Mouse (Mus musculus) liver, adult 2 months (tissue): Measurements from ENCODE around the gene Rab3ip.

Experiments
- CTCF ChIP-seq: fragments of 200-500 bp; IDR thresholded peaks from 2 replicates; pipeline ENCODE4 v1.5.1; 2011; ENCODE audit warnings: low read depth, low read length, control low read depth
- POLR2A ChIP-seq: fragments of 200-500 bp; IDR thresholded peaks from 2 replicates; pipeline ENCODE4 v1.6.1; 2011; ENCODE audit warnings: low read length, control low read depth; ENCODE audit not compliant: insufficient read depth; ENCODE audit errors: extremely low read depth

DNA sequence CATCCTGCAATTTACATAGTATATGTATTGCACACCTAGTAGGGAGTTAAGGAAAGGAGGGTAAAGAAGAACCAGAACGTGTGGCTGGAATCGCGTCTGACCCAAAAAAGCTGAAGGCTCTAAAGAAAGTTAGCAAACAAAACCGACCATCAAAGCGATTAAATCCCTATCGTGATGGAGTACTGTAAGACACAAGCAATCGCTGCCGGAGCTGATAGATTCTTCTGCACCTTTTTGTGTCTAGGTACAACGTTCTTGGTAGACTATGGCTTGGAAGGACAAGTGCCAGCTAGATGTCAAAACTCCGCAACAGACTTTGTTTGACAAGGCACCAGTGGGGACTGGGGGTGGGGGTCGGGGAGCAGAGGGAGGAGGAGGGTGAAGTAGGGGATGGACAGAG lies 13.5 kb upstream of the Rab3ip start:
- no peak for TF ChIP-seq CTCF
- TF ChIP-seq POLR2A: no peak
